Mouse (Mus musculus): ENCODE data around the gene Cdiptos.

The Cdiptos gene

GRCm38 (mm10) chr7:127014320-127014719 lies 38.4 kb upstream of the Cdiptos start, which contains the start of gene Mvp:
Gene Mvp (minus strand): TSS chr7:127014621.
- peak; percentile 61 to 75 for DNase-seq (ENCODE audit: low spot score in 2 of 2)

- DNase-seq (ENCODE audit: low spot score in 2 of 2) = no peak
Observed at GRCm38 (mm10) chr7:127013385-127013784, 37.5 kb upstream of the Cdiptos start.

GRCm38 (mm10) chr7:127012845-127013244 lies 36.9 kb upstream of the Cdiptos start:
- no peak for DNase-seq (ENCODE audit: low spot score in 2 of 2)

- no peak for DNase-seq (ENCODE audit: low spot score in 2 of 2)
Observed at GRCm38 (mm10) chr7:127012374-127012773, 36.5 kb upstream of the Cdiptos start.

- no peak for DNase-seq (ENCODE audit: low spot score in 2 of 2)
Observed at GRCm38 (mm10) chr7:127011717-127012116, 35.8 kb upstream of the Cdiptos start.

- DNase-seq (ENCODE audit: low spot score in 2 of 2) = no peak
Observed at GRCm38 (mm10) chr7:127011051-127011450, 35.2 kb upstream of the Cdiptos start.

- no peak for DNase-seq (ENCODE audit: low spot score in 2 of 2)
Observed at GRCm38 (mm10) chr7:127009307-127010085, 33.6 kb upstream of the Cdiptos start.

- DNase-seq (ENCODE audit: low spot score in 2 of 2) = peak in 1 of 2 experiments; percentile 82
Observed at GRCm38 (mm10) chr7:127008239-127009019, 32.5 kb upstream of the Cdiptos start.

GRCm38 (mm10) chr7:127007313-127008024 lies 31.6 kb upstream of the Cdiptos start:
- no peak for DNase-seq (ENCODE audit: low spot score in 2 of 2)

- DNase-seq (ENCODE audit: low spot score in 2 of 2) = no peak
Observed at GRCm38 (mm10) chr7:127004122-127004875, 28.4 kb upstream of the Cdiptos start.

GRCm38 (mm10) chr7:127003620-127004019 lies 27.7 kb upstream of the Cdiptos start:
- DNase-seq (ENCODE audit: low spot score in 2 of 2) = no peak

- DNase-seq (ENCODE audit: low spot score in 2 of 2) = no peak
Observed at GRCm38 (mm10) chr7:126999568-126999967, 23.7 kb upstream of the Cdiptos start.

- DNase-seq (ENCODE audit: low spot score in 2 of 2) = no peak
Observed at GRCm38 (mm10) chr7:126996449-126996848, 20.6 kb upstream of the Cdiptos start.

- no peak for DNase-seq (ENCODE audit: low spot score in 2 of 2)
Observed at GRCm38 (mm10) chr7:126988816-126989215, 12.9 kb upstream of the Cdiptos start.

GRCm38 (mm10) chr7:126986319-126986718 lies 10.4 kb upstream of the Cdiptos start:
- DNase-seq (ENCODE audit: low spot score in 2 of 2) = peak; percentile 25 to 27

- no peak for DNase-seq (ENCODE audit: low spot score in 2 of 2)
Observed at GRCm38 (mm10) chr7:126984667-126985444, 9.0 kb upstream of the Cdiptos start.

- no peak for DNase-seq (ENCODE audit: low spot score in 2 of 2)
Observed at GRCm38 (mm10) chr7:126983113-126983512, 7.2 kb upstream of the Cdiptos start.

- DNase-seq (ENCODE audit: low spot score in 2 of 2) = no peak
Observed at GRCm38 (mm10) chr7:126982054-126982453, 6.2 kb upstream of the Cdiptos start.

GRCm38 (mm10) chr7:126981601-126982000 lies 5.7 kb upstream of the Cdiptos start:
- no peak for DNase-seq (ENCODE audit: low spot score in 2 of 2)

GRCm38 (mm10) chr7:126978841-126979240 lies 2.9 kb upstream of the Cdiptos start:
- DNase-seq (ENCODE audit: low spot score in 2 of 2) = no peak

All from urinary bladder, adult 18-20 months (tissue).